Mouse (Mus musculus) megakaryocyte, embryonic 14.5 days (primary cell): ENCODE data around the gene Rad51b.

ENCODE experiments used
- FLI1 ChIP-seq: IDR thresholded peaks from 2 replicates; pipeline ENCODE4 v1.6.1; 2012; ENCODE audit warnings: low read length, inconsistent platforms, mixed read lengths
- GATA1 ChIP-seq: IDR thresholded peaks from 3 replicates; pipeline ENCODE4 v1.6.1; 2012; ENCODE audit warnings: mixed read lengths, low read length, inconsistent platforms, borderline replicate concordance

- TF ChIP-seq GATA1 (no peak), FLI1 (no peak)
Measured at GRCm38 (mm10) chr12:79681571-79681970, 384.5 kb downstream of the Rad51b start.
